Mouse (Mus musculus) lung, embryonic 14.5 days (tissue): ENCODE data around the gene Fam240a. TPM values are rescaled to one million over a fixed set of nuclear protein-coding genes. Genes with fewer than 3 reads are reported as not detected.

Experiments
- ATAC-seq: fragments of 200-750 bp; cut with Nextera tagmentation; 2 replicates; pipeline ENCODE4 v1.8.0; 2017; ENCODE audit warnings: mild to moderate bottlenecking, moderate TSS enrichment, moderate library complexity; ENCODE audit not compliant: insufficient read depth
- DNase-seq: peaks from one replicate; pipeline ENCODE4 v3.0.0-alpha.2; 2015
- H3K27ac ChIP-seq: fragments of 300-500 bp; sonication (generic); 2 replicates; pipeline ENCODE4 v1.5.1; 2014; ENCODE audit warnings: low read depth, mild to moderate bottlenecking, moderate library complexity
- H3K27me3 ChIP-seq: fragments of 300-500 bp; sonication (generic); 2 replicates; pipeline ENCODE4 v1.6.1; 2014; ENCODE audit warnings: low read length, control low read depth; ENCODE audit not compliant: insufficient read depth
- H3K36me3 ChIP-seq: fragments of 300-500 bp; sonication (generic); 2 replicates; pipeline ENCODE4 v1.6.1; 2014; ENCODE audit warnings: control low read depth; ENCODE audit not compliant: insufficient read depth
- H3K4me1 ChIP-seq: fragments of 300-500 bp; sonication (generic); 2 replicates; pipeline ENCODE4 v1.6.1; 2014; ENCODE audit warnings: antibody characterized with exemption, control low read depth; ENCODE audit not compliant: insufficient read depth
- H3K4me2 ChIP-seq: fragments of 300-500 bp; sonication (generic); 2 replicates; pipeline ENCODE4 v1.6.1; 2014; ENCODE audit warnings: mild to moderate bottlenecking
- H3K4me3 ChIP-seq: fragments of 300-500 bp; sonication (generic); 2 replicates; pipeline ENCODE4 v1.5.1; 2014; ENCODE audit warnings: low read depth, low read length
- H3K9ac ChIP-seq: fragments of 300-500 bp; sonication (generic); 2 replicates; pipeline ENCODE4 v1.6.1; 2014
- H3K9me3 ChIP-seq: fragments of 300-500 bp; sonication (generic); 2 replicates; pipeline ENCODE4 v1.6.1; 2016; ENCODE audit warnings: low read depth, low read length, control low read depth
- CTCF ChIP-seq: IDR thresholded peaks from 2 replicates; pipeline ENCODE4 v1.5.1; 2016; ENCODE audit warnings: antibody characterized with exemption, low read depth
- WGBS: fragments of 180-500 bp; shearing (Covaris S2); extraction: QIAGEN DNeasy Blood & Tissue Kit; methylation state at CpG from one replicate; pipeline ENCODE4 v1.1.7; 2014; 5-methylcytosine and 5-hydroxymethylcytosine counted together
- microRNA-seq: library from miRNA; unstranded; fragments of <30 nt; microRNA quantifications from one replicate; pipeline ENCODE4, GENCODE M21; 2016; ENCODE audit warnings: borderline number of aligned reads
- polyA plus RNA-seq: library from polyadenylated mRNA; unstranded; fragments of >200 nt; fragmentation: Nextera tagmentation; extraction: Ambion mirVana; gene quantifications from 2 replicates; pipeline ENCODE4 v1.2.1, GENCODE M21; 2014

The Fam240a gene
- polyA plus RNA-seq, 1 experiment from 2014 or later: not detected

- ATAC-seq (peak; percentile 76), DNase-seq (peak; percentile 82)
- no peaks in the 10 kb centered on the region for H3K36me3 ChIP-seq
- 0 out of 2 replicates have a peak, but pooled peaks cover 3% of the 10 kb centered on the region for H3K4me1 ChIP-seq
- H3K27me3 ChIP-seq: peaks cover 15% of the 10 kb centered on the region
- 0 out of 2 replicates have a peak, but pooled peaks have one; percentile 14 for TF ChIP-seq CTCF
- H3K9ac ChIP-seq: no peak overlapping the region
- peak overlapping the region; percentile 25; the same call in 1 of the 2 replicates for H3K4me3 ChIP-seq
- WGBS: 6% methylated on average over 40 of the region's 40 CpGs
- no peaks in the 10 kb centered on the region for H3K9me3 ChIP-seq
- peak overlapping the region; percentile 52 for H3K4me2 ChIP-seq
- no peak overlapping the region for H3K27ac ChIP-seq
Observed at GRCm38 (mm10) chr9:110873681-110874659, 42.7 kb downstream of the Fam240a start.

GRCm38 (mm10) chr9:110871030-110871429, 45.6 kb downstream of the Fam240a start:
- H3K27me3 ChIP-seq: peaks cover 15% of the 10 kb centered on the region
- DNase-seq (peak; percentile 72), ATAC-seq (no peak)
- no peaks in the 10 kb centered on the region for H3K9me3 ChIP-seq
- no peak overlapping the region for H3K4me2 ChIP-seq
- 18% methylated on average over 7 of the region's 7 CpGs for WGBS
- H3K36me3 ChIP-seq: no peaks in the 10 kb centered on the region
- H3K4me3 ChIP-seq: no peak overlapping the region
- no peak overlapping the region for H3K9ac ChIP-seq
- no peak overlapping the region for H3K27ac ChIP-seq
- peak; percentile 80 for TF ChIP-seq CTCF
- H3K4me1 ChIP-seq: 0 out of 2 replicates have a peak, but pooled peaks cover 3% of the 10 kb centered on the region

Small RNA genes within 50 kb of the gene (microRNA-seq; reads per million reads assigned to microRNA genes)
- not detected for gene Gm24269

Other genes starting within 250 kb of the Fam240a start
- 1.9 TPM in 2 replicates for gene Myl3, start 175.0 kb downstream of the Fam240a start, polyA plus RNA-seq
- gene Pth1r, start 169.7 kb downstream of the Fam240a start, polyA plus RNA-seq: 88.6 and 97.8 TPM in 2 replicates
- not detected in 2 replicates for gene Prss42, start 118.7 kb downstream of the Fam240a start, polyA plus RNA-seq
- gene Prss44, start 102.9 kb downstream of the Fam240a start, polyA plus RNA-seq: not detected in 2 replicates
- not detected in 2 replicates for gene Prss43, start 90.2 kb downstream of the Fam240a start, polyA plus RNA-seq
- gene Prss45, start 82.3 kb downstream of the Fam240a start, polyA plus RNA-seq: 0.15 TPM in 1 of 2 replicates, not detected in the other
- not detected in 2 replicates for gene Prss46, start 72.4 kb downstream of the Fam240a start, polyA plus RNA-seq
- not detected in 2 replicates for gene Prss50, start 58.9 kb downstream of the Fam240a start, polyA plus RNA-seq
- gene Als2cl, start 37.0 kb downstream of the Fam240a start, polyA plus RNA-seq: 4.5 and 5.1 TPM in 2 replicates
- 0.21 and 0.31 TPM in 2 replicates for gene Tmie, start 36.7 kb downstream of the Fam240a start, polyA plus RNA-seq
- not detected in 2 replicates for gene Tdgf1, start 29.3 kb upstream of the Fam240a start, polyA plus RNA-seq
- 0.12 TPM in 1 of 2 replicates, not detected in the other for gene Lrrc2, start 34.7 kb upstream of the Fam240a start, polyA plus RNA-seq
- gene Rtp3, start 73.7 kb upstream of the Fam240a start, polyA plus RNA-seq: 0.15 and 0.41 TPM in 2 replicates
- 0.17 and 2.5 TPM in 2 replicates for gene Ltf, start 102.4 kb upstream of the Fam240a start, polyA plus RNA-seq
- 2.1 and 2.9 TPM in 2 replicates for gene Ccrl2, start 140.7 kb upstream of the Fam240a start, polyA plus RNA-seq
- 39.6 and 40.4 TPM in 2 replicates for gene Lrrfip2, start 200.7 kb upstream of the Fam240a start, polyA plus RNA-seq